Mouse (Mus musculus) intestine, embryonic 16.5 days (tissue): ENCODE data around the gene Sox6. TPM values are rescaled to one million over a fixed set of nuclear protein-coding genes. Genes with fewer than 3 reads are reported as not detected.

Experiments used
- ATAC-seq: fragments of 200-750 bp; cut with Nextera tagmentation; 2 replicates; pipeline ENCODE4 v1.8.0; 2017; ENCODE audit warnings: moderate TSS enrichment, moderate library complexity
- H3K27ac ChIP-seq: fragments of 300-500 bp; sonication (generic); 2 replicates; pipeline ENCODE4 v1.5.1; 2014; ENCODE audit warnings: mild to moderate bottlenecking, low read length
- H3K27me3 ChIP-seq: fragments of 300-500 bp; sonication (generic); replicated peaks from 2 replicates; pipeline ENCODE4 v1.6.1; 2014; ENCODE audit warnings: low read length, control low read depth, mixed read lengths; ENCODE audit not compliant: control insufficient read depth, insufficient read depth
- H3K36me3 ChIP-seq: fragments of 300-500 bp; sonication (generic); 2 replicates; pipeline ENCODE4 v1.6.1; 2014; ENCODE audit warnings: low read length, control low read depth; ENCODE audit not compliant: control insufficient read depth, insufficient read depth
- H3K4me1 ChIP-seq: fragments of 300-500 bp; sonication (generic); 2 replicates; pipeline ENCODE4 v1.6.1; 2014; ENCODE audit warnings: low read length, control low read depth, mixed read lengths; ENCODE audit not compliant: control insufficient read depth, insufficient read depth
- H3K4me2 ChIP-seq: fragments of 300-500 bp; sonication (generic); 2 replicates; pipeline ENCODE4 v1.6.1; 2014; ENCODE audit warnings: low read depth, low read length, control low read depth
- H3K4me3 ChIP-seq: fragments of 300-500 bp; sonication (generic); 2 replicates; pipeline ENCODE4 v1.5.1; 2014; ENCODE audit warnings: mild to moderate bottlenecking, low read length
- H3K9ac ChIP-seq: fragments of 300-500 bp; sonication (generic); 2 replicates; pipeline ENCODE4 v1.6.1; 2014; ENCODE audit warnings: low read depth, low read length
- H3K9me3 ChIP-seq: fragments of 300-500 bp; sonication (generic); 2 replicates; pipeline ENCODE4 v1.6.1; 2016; ENCODE audit warnings: low read length, control low read depth; ENCODE audit not compliant: control insufficient read depth
- WGBS: fragments of 180-500 bp; shearing (Covaris S2); extraction: QIAGEN DNeasy Blood & Tissue Kit; methylation state at CpG from one replicate; pipeline ENCODE4 v1.1.7; 2014; 5-methylcytosine and 5-hydroxymethylcytosine counted together
- polyA plus RNA-seq: library from polyadenylated mRNA; unstranded; fragments of >200 nt; fragmentation: Nextera tagmentation; extraction: Ambion mirVana; gene quantifications from 2 replicates; pipeline ENCODE4 v1.2.1, GENCODE M21; 2015

The Sox6 gene
- polyA plus RNA-seq, 1 experiment from 2014 or later, result 25.3 TPM

DNA sequence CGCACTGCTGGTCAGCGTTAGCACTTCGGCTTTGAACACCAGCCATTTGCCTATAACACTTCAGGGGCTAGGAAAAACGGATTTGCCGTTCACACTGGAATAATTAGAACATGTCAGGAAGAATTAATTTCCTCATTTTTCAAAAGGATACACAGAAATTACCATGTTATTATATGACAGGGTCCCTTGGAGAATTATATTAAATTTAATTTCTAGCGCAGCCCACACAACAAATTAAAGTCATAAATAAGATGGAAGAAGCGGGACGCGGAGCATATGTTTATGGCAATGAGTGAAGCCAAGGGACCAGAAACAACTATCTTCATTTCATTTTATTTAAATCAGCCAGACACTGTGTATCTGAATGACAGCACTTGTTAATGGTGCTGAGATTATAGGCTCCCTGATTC, 133.8 kb downstream of the Sox6 start:
- ATAC-seq, result no peak
- Histone ChIP-seq H3K9ac (no peak overlapping the region), H3K27me3 (no peaks in the 10 kb centered on the region), H3K36me3 (no peaks in the 10 kb centered on the region), H3K9me3 (no peaks in the 10 kb centered on the region), H3K4me2 (no peak overlapping the region), H3K4me3 (no peak overlapping the region), H3K4me1 (no peaks in the 10 kb centered on the region), H3K27ac (no peak overlapping the region)
- 79% methylated on average over 9 of the region's 9 CpGs for WGBS

GRCm38 (mm10) chr7:115903931-115904797, 134.4 kb downstream of the Sox6 start:
- Histone ChIP-seq H3K36me3 (no peaks in the 10 kb centered on the region), H3K27me3 (no peaks in the 10 kb centered on the region), H3K9me3 (no peaks in the 10 kb centered on the region), H3K9ac (no peak overlapping the region), H3K4me3 (no peak overlapping the region), H3K4me1 (no peaks in the 10 kb centered on the region), H3K27ac (no peak overlapping the region), H3K4me2 (no peak overlapping the region)
- 64% methylated on average over 5 of the region's 5 CpGs for WGBS
- ATAC-seq, result no peak

DNA sequence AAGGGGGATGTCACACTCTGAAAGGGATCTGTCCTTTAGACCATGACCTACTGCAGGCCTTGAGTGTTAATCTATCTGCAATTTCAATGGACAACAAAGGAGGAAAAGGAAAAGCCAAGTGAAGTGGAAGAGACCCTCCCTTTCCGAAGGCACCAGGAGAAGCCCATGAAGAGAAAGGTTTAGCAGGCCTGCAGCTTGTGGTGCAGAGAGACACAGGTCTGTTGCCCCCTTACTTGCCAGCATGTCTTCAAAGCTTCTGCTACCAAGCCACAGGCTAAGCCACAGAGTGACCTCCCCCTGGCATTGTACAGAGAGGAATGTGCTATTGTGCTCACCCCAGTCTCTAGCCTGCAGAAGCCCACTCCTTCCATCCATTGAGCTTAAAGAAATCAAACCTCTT, 135.2 kb downstream of the Sox6 start:
- H3K4me2 ChIP-seq, result no peak overlapping the region
- H3K9me3 ChIP-seq, result no peaks in the 10 kb centered on the region
- no peaks in the 10 kb centered on the region for H3K4me1 ChIP-seq
- no peak overlapping the region for H3K4me3 ChIP-seq
- H3K9ac ChIP-seq, result no peak overlapping the region
- no peak overlapping the region for H3K27ac ChIP-seq
- ATAC-seq, result no peak
- 85% methylated on average over 1 of the region's 1 CpGs for WGBS
- no peaks in the 10 kb centered on the region for H3K36me3 ChIP-seq
- no peaks in the 10 kb centered on the region for H3K27me3 ChIP-seq

DNA sequence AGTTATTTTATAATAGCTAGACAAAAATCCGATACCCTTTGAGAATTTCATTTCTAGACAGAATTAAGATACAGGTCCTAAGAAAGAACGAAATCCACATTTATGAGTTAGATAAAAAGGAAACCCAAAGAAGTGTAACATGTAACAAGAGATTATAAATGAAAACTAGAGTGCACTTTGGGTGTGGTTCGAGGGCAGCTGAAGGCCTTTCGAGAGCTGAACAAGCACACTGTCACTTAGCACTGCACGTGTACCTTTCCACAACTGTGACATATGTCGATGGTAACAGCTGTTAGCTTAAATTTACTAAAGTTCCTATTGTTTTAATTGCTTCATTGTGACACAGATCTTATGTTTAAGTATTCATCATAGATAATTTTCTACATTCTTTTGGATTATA, 142.8 kb downstream of the Sox6 start:
- WGBS, result 46% methylated on average over 6 of the region's 6 CpGs
- ATAC-seq, result no peak
- Histone ChIP-seq H3K4me2 (no peak overlapping the region), H3K27me3 (no peaks in the 10 kb centered on the region), H3K4me1 (peaks cover 3% of the 10 kb centered on the region; the same call in 1 of the 2 replicates), H3K27ac (no peak overlapping the region), H3K4me3 (no peak overlapping the region), H3K9me3 (no peaks in the 10 kb centered on the region), H3K9ac (no peak overlapping the region), H3K36me3 (no peaks in the 10 kb centered on the region)

DNA sequence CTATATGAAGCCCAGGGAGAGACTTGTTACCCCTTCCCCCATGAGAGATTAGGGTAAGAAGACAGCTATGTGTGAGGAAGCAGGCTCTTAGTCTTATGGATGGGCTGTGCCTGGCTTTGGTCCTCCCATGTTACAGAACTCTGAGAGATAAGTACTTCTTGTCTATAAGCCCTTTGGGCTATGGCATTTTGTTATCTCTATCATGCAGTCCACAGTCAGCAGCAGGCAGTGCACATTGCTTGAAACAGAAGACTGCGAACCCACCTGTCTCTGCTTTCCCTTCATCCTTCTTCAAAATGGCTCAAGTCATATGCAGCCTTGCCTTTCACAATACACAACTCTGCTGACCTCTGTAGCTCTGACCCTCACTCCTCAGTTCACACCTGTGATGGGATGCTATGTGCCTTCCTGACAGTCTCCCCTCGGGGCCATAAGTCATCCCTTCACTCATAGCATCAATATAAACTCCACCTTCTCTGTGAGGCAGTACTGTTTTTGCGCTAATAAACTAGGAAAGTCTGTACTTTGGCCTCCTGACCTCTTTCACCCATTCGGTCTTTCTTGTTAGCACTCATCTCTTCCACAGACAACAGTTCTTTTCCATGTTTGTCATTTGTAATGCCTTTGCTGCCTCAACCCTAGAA, 143.4 kb downstream of the Sox6 start:
- H3K4me2 ChIP-seq, result no peak overlapping the region
- 43% methylated on average over 4 of the region's 4 CpGs for WGBS
- no peak overlapping the region for H3K27ac ChIP-seq
- no peaks in the 10 kb centered on the region for H3K9me3 ChIP-seq
- H3K9ac ChIP-seq, result no peak overlapping the region
- no peak overlapping the region for H3K4me3 ChIP-seq
- H3K4me1 ChIP-seq, result peaks cover 3% of the 10 kb centered on the region; the same call in 1 of the 2 replicates
- ATAC-seq, result peak; percentile 79
- H3K27me3 ChIP-seq, result no peaks in the 10 kb centered on the region
- no peaks in the 10 kb centered on the region for H3K36me3 ChIP-seq

GRCm38 (mm10) chr7:115891482-115891881, 147.1 kb downstream of the Sox6 start:
- no peaks in the 10 kb centered on the region for H3K36me3 ChIP-seq
- H3K9me3 ChIP-seq, result no peaks in the 10 kb centered on the region
- no peak overlapping the region for H3K9ac ChIP-seq
- H3K4me3 ChIP-seq, result no peak overlapping the region
- H3K27me3 ChIP-seq, result no peaks in the 10 kb centered on the region
- no peak overlapping the region for H3K27ac ChIP-seq
- WGBS, result 87% methylated on average over 3 of the region's 3 CpGs
- H3K4me1 ChIP-seq, result peaks cover 3% of the 10 kb centered on the region; the same call in 1 of the 2 replicates
- no peak for ATAC-seq
- H3K4me2 ChIP-seq, result no peak overlapping the region

DNA sequence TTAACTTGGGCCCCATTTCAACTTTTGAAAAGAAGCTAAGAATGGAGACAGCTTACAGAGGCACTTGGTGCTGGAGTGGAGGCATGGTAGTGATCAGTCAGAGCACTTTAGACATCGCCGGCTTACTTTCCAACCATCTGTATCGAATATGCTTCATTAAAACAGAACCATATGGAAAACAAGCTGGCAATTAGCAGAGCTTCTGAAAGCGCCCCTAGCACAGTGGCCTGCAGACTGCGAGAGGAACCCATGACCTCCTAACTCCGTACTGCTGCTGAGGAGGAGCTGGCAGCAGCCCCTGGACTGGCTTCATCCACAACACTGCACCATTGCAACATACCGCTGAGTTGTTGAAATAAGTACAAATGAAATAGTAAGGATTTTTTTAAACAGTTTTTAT, 148.7 kb downstream of the Sox6 start:
- 89% methylated on average over 7 of the region's 7 CpGs for WGBS
- no peaks in the 10 kb centered on the region for H3K27me3 ChIP-seq
- no peak for ATAC-seq
- H3K9me3 ChIP-seq, result no peaks in the 10 kb centered on the region
- 0 out of 2 replicates have a peak, but pooled peaks cover 3% of the 10 kb centered on the region for H3K4me1 ChIP-seq
- no peak overlapping the region for H3K4me2 ChIP-seq
- no peaks in the 10 kb centered on the region for H3K36me3 ChIP-seq
- H3K9ac ChIP-seq, result no peak overlapping the region
- H3K4me3 ChIP-seq, result no peak overlapping the region
- no peak overlapping the region for H3K27ac ChIP-seq

DNA sequence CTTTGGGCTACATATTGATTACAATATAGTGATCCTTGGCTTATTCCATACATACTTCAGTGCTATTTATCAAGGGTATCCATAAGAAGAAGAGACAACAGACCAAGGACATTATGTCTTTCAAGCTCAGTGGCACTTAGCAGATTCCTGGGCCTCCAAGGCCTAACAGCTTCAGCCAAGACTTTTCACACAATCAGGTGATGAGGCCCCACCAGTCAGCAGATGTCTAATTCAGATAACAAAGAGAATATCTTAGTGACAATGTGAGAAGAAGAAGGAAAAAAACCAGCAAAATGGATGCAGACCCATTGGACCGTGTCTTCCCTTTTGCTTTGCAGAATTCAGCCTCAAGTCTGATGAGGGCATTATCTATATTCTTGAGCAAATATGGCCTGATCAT, 150.0 kb downstream of the Sox6 start:
- Histone ChIP-seq H3K27me3 (no peaks in the 10 kb centered on the region), H3K4me1 (no peaks in the 10 kb centered on the region), H3K9ac (no peak overlapping the region), H3K36me3 (no peaks in the 10 kb centered on the region), H3K4me2 (no peak overlapping the region), H3K9me3 (no peaks in the 10 kb centered on the region), H3K4me3 (no peak overlapping the region), H3K27ac (no peak overlapping the region)
- 93% methylated on average over 1 of the region's 1 CpGs for WGBS
- ATAC-seq, result no peak

GRCm38 (mm10) chr7:115888120-115888519, 150.5 kb downstream of the Sox6 start:
- no peak for ATAC-seq
- Histone ChIP-seq H3K27me3 (no peaks in the 10 kb centered on the region), H3K36me3 (no peaks in the 10 kb centered on the region), H3K9me3 (no peaks in the 10 kb centered on the region), H3K9ac (no peak overlapping the region), H3K4me1 (no peaks in the 10 kb centered on the region), H3K27ac (no peak overlapping the region), H3K4me3 (no peak overlapping the region), H3K4me2 (no peak overlapping the region)
- WGBS, result 87% methylated on average over 7 of the region's 7 CpGs
